Mouse (Mus musculus): ENCODE results near the gene Mst1.

The Mst1 gene

DNA sequence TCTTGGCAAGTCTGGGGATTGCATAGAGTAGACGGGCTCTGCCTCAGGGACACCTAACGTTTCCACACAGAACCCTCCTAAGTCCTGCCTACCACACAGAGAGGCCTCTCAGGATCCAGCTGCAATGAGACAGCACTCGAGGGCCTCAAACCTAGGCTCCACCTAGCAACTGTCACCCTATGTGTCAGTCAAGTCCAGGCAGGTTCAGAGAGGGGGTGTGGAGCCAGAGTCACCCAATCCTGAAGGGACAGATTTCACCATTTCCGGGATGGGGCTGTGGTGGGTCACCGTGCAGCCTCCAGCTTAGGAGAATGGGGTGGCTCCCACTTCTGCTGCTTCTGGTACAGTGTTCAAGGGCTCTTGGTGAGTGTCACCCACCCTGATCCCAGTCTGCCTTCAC is at the start of gene Mst1:
Gene Mst1, plus strand, starts transcription at position 269 of the 400 bp plus-strand sequence.
- DNase-seq (ENCODE audit: low read depth, low spot score): no peak

DNA sequence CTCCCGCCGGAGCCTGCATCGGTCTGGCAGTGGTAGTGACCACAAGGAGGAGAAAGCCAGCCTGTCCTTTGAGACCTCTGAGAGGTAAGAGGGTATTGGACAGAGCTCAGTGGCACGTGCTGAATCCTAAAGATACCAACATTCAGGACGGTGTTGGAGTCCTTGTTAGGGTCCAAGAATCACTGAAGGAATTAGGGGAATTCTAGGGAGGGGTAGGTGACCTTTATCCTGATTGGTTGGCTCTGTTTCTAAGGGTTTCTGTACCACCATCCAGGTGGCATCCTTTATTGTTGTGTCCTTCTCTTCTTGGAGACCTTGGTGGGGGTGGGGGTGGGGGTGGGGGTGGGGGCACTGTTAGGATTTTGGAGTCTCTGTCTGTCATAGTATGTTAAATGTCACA is 48.1 kb upstream of the Mst1 start:
- no peak for DNase-seq (ENCODE audit: low read depth, low spot score)

DNA sequence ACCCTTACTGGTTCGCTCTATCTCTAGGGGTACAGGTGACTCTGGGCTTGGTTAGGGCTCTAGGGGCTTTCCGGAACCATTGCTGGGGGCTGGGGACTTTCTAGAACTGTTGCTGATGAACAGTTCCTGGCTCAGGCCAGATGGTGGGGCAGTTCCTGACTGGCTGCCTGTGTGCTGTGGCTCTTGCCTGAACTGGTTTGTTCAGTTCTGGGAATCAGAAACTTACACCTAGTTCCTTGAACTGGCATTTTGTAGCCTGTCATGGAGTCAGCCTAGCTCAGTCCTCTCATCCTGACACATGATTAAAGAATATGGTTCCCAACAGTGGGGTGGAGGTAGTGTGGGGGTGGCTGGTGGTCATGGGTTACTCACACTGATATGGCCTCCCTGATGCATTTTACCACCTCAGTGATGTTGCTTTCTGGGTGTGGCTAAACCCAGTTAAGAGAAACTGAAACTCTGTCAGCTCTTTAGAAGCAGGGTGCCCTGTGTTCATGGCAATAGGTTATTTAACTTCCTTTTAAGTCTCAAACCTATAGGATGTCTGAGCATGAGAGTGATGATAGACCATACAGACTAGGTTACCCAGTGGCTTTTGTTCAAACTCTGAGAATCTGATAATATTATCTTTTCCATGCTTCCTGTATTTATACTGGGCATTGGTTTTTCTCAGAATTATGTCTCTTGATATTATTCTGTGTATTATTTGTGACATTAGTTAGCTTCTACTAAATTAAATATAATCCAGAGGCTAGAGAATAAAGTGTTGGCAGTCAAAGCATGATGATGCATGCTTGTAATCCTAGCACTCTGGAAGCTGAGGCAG is 44.7 kb upstream of the Mst1 start:
- no peak for DNase-seq (ENCODE audit: low read depth, low spot score)

DNA sequence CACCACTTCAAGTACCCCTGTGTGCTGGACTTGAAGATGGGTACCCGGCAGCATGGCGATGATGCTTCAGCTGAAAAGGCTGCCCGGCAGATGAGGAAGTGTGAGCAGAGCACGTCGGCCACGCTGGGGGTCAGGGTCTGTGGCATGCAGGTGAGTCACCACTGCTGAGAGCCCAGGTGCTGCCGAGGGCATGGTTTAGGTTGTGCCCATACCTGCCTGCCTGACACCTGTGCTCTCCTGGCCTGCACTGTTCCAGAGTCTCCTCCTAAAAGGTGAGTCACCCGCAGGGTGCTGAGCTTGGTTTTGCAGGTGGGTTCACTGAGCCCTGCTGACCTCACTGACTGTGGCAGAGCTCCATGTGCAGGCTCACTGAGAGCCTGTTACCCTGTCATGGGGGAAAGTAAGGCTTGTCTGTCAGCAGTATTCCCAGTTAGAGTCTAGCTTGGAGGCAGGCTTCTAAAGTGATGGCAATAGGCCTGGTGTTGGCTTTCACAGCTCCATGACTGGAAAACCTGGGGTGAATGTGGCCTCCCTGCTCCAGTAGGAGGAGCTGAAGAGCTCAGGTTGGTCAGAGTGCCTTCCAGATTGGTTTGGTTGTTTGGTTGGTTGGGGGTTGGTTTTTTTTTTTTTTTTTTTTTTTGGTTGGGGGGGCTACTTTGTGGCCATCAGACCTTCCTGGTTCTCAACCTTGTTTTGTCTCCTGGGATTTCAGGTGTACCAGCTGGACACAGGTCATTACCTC is 35.3 kb upstream of the Mst1 start:
- no peak for DNase-seq (ENCODE audit: low read depth, low spot score)

DNA sequence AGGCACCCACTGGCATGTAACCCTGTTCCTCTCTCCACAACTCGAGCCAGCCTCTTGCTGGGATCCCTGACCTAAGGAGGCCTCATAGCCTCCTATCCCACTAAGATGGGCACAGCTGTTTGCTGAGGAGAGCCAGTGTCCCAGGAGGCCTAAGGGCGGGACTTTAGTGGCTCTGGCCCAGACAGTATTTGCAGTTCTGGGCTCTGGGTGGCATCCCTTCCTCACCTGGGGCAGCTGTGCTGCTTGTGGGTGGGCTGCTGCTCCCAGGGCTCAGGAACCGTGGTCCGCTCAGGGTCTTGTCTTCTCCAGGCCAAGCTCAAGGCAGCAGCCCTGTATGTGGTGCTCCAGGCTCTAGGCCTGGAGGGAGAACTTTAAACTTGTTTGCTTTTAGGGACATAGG is 33.7 kb upstream of the Mst1 start:
- DNase-seq (ENCODE audit: low read depth, low spot score): no peak

DNA sequence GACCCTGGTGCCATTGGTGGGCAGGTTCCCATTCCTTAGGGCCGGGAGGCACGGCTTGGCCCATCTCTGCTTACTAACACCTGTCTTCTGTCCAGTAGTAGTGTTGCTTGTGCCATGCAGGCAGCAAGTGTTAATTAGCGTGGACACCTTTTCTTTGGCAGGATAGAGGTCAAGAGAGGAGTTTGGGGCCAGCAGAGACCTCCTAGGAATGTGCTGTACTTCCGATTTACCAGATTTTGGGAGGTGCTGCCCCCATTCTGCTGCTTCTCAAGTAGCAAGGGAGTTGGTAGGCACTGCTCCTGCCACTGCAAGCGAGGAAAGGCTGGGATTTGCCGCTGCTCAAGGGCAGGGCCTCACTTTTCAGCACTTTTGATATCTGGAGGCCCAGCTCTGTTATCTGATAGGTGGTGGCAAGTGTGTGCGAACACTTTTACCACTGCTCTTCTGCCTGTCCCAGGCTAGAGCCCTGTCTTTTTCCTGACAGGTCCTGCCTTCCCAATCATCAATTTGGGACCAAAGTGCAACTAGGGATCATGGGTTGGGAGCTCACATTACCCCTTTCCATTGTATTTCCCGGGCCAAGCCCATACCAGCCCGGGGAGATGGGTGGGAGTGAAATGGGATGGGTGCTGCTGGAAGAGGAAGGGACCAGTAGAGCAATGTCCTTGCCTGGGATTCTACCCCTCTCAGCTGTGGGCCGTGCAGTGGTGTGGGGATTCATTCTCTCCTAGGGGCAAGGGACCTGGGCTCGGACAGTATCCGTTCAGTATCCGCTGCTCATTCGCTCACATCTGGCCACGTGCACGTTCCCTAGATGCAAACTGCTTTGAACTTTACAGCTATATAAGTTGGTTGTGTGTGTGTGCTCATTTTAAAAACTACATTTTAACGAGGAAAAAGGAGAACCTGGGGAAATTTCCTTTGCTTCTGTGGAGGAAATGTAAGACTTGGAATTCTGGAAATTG is 32.4 kb upstream of the Mst1 start:
- DNase-seq (ENCODE audit: low read depth, low spot score): no peak

DNA sequence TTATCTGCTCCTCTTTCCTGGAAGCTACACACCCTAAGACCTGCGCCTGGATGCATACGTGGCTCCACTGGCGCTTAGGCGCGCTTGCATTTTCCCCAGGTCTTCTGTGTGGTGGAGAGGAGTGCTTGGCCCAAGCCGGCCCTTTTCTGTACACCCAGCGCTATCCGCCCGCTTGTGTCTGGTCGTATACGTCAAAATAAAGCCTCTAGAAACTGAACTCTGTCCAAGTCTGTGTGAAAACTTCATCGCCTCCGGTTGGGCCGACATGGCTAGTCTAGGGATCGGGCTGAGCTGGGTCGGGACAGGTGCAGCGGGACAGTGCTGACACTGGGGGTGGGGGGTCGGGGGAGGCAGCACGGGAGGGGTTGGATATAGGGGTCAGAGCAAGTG is 31.7 kb upstream of the Mst1 start:
- no peak for DNase-seq (ENCODE audit: low read depth, low spot score)

DNA sequence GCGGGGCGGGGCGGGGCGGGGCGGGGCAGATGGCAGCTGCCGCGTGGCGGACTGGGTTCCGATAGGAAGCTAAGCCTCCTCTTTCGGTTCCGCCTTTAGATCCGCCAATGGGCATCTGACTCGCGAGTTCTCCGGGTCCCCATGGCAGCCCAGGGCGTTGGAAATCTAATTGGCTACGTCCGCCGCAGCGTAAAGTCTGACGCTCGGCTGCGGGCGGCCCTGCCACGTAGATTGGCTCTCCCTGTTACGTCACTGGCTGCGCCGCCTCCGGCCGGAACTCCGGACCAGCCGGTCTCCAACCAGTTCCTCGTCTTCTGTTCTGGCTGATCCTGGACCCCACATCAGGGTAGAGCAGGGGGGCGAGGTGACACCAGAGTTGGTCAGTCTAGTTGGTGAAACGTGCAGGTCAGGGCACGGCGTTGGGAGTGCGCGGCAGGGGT is 31.2 kb upstream of the Mst1 start, which contains the start of gene Gmppb:
Gene Gmppb, plus strand, starts transcription at position 227 of the 440 bp plus-strand sequence.
- peak; percentile 96 for DNase-seq (ENCODE audit: low read depth, low spot score)

DNA sequence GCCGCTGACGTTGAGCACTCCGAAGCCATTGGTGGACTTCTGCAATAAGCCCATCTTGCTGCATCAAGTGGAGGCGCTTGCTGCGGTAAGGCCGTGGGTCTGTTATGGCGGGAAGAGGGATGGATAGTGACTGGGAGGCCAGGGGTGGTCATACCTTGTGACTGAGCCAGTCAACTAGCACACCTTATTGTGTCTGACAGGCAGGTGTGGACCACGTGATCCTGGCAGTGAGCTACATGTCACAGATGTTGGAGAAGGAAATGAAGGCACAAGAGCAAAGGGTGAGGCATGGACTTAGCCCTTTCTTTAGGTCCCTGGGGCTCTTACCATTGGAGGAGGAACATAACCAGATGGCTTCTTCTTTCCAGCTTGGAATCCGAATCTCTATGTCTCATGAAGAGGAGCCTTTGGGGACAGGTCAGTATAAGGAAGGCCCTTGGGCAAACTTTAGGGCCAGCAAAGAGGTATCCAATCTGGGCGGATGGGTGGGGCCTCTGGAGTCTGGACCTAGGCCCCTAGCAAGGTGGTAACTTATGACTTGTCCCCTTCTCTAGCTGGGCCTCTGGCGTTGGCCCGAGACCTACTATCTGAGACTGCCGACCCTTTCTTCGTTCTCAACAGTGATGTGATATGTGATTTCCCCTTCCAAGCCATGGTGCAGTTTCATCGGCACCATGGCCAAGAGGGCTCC is 30.5 kb upstream of the Mst1 start:
- DNase-seq (ENCODE audit: low read depth, low spot score): no peak

DNA sequence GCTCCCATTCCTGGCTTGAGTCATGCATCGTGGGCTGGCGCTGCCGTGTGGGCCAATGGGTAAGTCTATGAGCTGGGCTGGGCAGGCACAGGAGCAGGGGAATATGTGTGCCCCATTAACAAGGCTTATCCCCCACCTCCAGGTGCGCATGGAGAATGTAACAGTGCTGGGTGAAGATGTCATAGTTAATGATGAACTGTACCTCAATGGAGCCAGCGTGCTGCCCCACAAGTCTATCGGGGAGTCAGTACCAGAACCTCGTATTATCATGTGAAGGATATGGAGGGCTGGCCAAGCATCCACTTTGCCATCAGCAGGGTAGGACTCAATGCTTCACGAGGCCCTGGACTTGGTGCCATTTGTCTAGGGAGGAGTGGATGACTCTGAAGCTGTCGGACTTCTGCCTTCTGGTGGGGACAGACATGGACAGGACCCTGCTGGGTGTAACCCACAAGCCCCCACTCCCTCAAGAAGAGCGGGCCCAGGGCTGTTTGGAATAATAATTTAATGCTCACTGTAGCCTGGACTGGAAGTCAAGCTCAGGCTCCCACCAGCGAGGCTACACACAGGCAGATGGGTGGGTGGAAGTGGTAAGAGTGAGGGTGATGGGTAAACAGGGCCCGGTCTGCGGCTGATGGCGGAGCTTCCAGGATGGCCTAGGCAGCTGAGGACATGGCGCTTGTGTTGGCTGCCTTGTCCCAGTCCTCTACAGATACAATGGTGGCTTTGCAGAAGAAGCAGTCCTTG is 28.9 kb upstream of the Mst1 start:
- DNase-seq (ENCODE audit: low read depth, low spot score): no peak

DNA sequence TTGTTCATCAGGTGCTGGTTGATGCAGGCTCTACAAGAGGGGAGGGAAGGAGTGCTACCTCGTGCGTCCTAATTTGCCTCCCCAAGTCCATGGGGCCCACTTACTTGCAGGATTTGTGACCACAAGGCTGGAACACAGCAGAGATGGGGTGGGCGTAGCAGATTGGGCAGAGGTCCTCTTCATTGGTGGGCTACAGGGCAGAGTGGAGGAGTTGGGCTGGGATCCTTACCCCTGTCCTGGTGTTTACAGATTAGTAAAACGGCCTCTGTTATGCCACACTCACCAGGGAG is 28.4 kb upstream of the Mst1 start:
- no peak for DNase-seq (ENCODE audit: low read depth, low spot score)

DNA sequence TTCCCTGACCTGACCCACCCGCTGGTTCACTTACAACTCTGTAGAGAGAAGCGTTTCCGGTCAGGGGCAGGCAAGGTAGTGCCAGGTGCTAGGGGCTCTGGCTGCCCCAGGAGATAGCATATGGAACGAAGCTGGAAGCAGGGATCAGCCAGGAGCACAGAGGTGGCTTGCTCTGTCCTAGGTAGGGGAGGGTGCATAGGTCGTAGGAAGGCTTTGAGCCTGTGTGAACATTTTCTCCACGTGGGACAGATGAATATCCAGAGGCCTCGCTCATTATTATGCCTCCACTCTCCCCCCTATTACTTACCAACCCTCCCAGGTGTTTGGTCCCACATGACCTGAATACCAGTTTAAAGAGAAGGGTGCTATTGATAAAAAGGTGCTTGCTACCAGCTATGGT is 27.8 kb upstream of the Mst1 start:
- DNase-seq (ENCODE audit: low read depth, low spot score): no peak

DNA sequence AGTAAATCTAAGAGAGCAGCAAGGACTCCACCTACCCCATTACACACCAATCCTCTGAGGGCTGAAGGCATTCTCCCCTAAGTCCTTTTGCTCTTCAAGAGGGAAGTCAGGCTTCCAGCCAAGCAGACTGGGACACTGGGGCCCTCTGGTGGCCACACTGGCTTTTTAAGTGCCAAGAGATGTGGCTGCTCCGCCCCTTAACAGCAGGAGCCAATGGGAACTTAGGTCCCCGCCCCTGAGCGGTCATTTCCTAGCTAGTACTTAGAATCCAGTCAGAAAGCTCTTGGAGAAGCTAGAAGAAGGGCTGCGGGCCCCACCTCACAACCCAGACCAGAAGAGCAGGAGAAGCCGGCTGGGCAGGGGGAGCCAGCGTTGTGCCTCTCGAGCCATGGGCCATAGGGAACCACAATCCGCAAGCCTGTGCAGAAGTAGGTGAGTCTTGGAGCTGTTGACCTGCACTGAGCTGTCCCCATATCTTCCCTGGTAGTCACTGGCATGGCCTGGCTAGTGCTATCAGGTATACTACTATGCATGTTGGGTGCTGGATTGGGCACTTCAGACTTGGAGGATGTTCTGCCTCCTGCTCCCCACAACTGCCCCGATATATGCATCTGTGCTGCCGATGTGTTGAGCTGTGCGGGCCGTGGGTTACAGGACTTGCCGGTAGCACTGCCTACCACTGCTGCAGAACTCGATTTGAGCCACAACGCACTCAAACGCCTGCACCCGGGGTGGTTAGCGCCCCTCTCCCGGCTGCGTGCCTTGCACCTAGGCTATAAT is 27.2 kb upstream of the Mst1 start, which contains the start of gene Amigo3:
Gene Amigo3, plus strand, starts transcription at position 275 of the 780 bp plus-strand sequence.
- peak; percentile 95 for DNase-seq (ENCODE audit: low read depth, low spot score)

DNA sequence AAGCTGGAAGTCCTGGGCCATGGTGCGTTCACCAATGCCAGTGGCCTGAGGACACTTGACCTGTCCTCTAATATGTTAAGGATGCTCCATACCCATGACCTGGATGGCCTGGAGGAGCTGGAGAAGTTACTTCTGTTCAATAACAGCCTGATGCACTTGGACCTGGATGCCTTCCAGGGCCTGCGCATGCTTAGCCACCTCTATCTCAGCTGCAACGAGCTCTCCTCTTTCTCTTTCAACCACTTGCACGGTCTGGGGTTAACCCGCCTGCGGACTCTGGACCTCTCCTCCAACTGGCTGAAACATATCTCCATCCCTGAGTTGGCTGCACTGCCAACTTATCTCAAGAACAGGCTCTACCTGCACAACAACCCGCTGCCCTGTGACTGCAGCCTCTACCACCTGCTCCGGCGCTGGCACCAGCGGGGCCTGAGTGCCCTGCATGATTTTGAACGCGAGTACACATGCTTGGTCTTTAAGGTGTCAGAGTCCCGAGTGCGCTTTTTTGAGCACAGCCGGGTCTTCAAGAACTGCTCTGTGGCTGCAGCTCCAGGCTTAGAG is 26.5 kb upstream of the Mst1 start:
- no peak for DNase-seq (ENCODE audit: low read depth, low spot score)

DNA sequence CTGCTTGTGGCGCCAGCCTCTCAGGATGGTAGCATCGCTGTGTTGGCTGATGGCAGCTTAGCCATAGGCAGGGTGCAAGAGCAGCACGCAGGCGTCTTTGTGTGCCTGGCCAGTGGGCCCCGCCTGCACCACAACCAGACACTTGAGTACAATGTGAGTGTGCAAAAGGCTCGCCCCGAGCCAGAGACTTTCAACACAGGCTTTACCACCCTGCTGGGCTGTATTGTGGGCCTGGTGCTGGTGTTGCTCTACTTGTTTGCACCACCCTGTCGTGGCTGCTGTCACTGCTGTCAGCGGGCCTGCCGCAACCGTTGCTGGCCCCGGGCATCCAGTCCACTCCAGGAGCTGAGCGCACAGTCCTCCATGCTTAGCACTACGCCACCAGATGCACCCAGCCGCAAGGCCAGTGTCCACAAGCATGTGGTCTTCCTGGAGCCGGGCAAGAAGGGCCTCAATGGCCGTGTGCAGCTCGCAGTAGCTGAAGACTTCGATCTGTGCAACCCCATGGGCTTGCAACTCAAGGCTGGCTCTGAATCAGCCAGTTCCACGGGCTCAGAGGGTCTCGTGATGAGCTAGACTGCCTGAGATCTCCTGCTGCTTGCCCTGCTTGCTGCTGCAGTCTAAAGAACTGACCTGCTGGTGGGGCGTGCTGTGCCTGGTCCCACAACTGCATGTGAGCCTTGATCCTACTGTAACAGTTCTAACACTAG is 25.8 kb upstream of the Mst1 start:
- no peak for DNase-seq (ENCODE audit: low read depth, low spot score)

DNA sequence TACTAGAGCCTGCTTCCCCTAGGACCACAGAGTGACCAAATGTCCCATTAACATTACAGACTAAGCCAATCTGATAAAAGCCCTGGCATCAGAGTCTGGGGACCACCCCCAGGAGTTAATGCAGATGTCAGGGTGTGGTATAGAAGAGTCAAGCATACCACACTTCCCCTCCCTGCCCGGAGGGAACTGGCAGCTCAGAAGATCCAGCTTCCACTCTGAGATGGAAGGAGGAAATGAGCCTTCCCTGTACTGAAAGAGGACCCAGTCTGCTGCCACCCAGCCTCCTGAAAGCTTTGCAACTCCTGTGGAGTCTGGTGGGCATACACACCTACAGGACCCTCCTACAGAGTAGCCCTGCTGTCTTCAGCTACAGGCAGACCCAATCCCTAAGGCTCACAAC is 25.2 kb upstream of the Mst1 start:
- no peak for DNase-seq (ENCODE audit: low read depth, low spot score)

DNA sequence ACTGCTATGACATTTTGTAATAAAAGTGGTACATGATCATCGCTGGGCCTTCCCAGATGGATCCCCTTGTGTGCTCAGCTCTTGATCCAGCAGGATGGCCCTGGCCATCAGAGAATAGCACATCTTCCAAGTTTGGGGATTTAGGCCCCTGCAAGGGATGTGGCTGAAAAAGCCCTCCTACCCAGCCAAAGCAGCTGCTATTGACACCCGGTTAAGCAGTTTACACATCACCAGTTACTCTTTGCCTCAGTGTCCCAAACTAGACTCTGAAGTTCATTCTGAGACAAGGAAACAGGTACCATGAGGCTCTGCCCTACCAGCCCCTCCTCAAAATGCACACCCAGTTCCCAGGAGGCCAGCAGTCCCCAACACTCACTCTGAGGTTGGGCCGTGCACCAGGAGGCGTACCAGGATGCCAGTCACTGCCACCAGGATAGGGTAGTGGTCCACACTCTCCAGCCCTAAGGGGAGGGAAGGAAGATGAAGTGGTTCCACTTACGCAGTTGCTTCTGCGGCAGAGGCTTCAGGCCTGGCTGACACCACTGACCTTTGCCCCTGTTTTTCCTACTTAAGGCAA is 24.5 kb upstream of the Mst1 start:
- no peak for DNase-seq (ENCODE audit: low read depth, low spot score)
